Comparison of ENCODE assay signal across 19 mouse cellular contexts in the genomic region with DNA sequence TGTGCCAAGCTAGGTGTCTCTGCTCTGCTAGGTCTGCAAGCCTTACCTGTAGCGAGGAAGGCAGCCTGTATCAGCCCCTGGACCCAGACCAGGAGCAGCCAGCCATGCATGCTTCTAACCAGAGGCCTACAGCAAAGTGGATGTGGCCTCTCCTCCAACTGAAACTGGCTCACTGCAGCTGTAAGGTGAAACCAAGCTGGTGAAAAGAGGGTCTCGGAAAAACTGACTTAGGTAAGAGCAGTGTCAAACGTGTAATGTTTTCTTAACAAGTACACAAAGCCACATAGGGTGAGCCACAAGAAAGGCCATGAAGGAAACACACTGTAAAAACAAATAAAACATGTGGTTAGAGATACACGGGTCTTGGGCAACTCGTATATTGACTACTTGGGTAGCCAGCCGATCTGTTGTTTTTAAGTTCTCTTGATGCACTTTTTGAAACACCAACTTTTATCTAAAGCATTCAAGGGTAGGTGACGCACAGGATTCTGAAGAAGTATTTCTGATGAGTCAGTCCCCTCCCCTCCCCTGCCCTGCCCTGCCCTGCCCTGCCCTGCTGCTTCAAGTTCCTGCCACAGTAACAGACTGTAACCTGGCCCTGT. TPM values are rescaled to one million over a fixed set of nuclear protein-coding genes. Genes with fewer than 3 reads are reported as not detected.
A peak's percentile ranks its signal among the peaks of the same experiment; 100 is the strongest.
DNase-seq lines count a peak whose midpoint lies in the region; ATAC-seq and TF ChIP-seq lines count a peak whose summit lies in the region.
"Had no signal": no experiment of that assay in that cellular context is flagged by ENCODE, and none has a peak within 500 bp of the region (broad histone marks: within the 10 kb centered on the region; RNA-seq: fewer than 3 reads in every experiment).

Gene Tigit, minus strand, starts transcription at position 169 of the 602 bp plus-strand sequence.

- no peak within 1 kb of the TSS for H3K9ac ChIP-seq in heart, embryonic 11.5 days (ENCODE audit: low read depth, low read length)
- no peak within 1 kb of the TSS for H3K9ac ChIP-seq in midbrain, embryonic 14.5 days (replicated peaks; ENCODE audit: low read length)
- H3K9ac ChIP-seq: forebrain, embryonic 15.5 days; heart, embryonic 15.5 days; liver, postnatal 0 days had no signal

- H3ac ChIP-seq in C2C12 (ENCODE audit: control insufficient read depth, insufficient read length, low read depth), result peak within 1 kb of the TSS; percentile 61

- no peak within 1 kb of the TSS for H3K4me3 ChIP-seq in heart, embryonic 11.5 days (ENCODE audit: low read depth, low read length)
- no peak within 1 kb of the TSS for H3K4me3 ChIP-seq in C2C12 (ENCODE audit: insufficient read depth, poor library complexity, severe bottlenecking)
- H3K4me3 ChIP-seq in midbrain, embryonic 14.5 days (replicated peaks; ENCODE audit: low read depth, low read length), result no peak within 1 kb of the TSS
- H3K4me3 ChIP-seq: forebrain, embryonic 15.5 days; heart, embryonic 15.5 days; megakaryocyte, embryonic 14.5 days had no signal

- no peaks in the 10 kb centered on the region for H3K9me3 ChIP-seq in heart, embryonic 11.5 days (replicated peaks; ENCODE audit: control insufficient read depth, low read length)
- no peaks in the 10 kb centered on the region for H3K9me3 ChIP-seq in midbrain, embryonic 14.5 days (ENCODE audit: control insufficient read depth, low read length)
- H3K9me3 ChIP-seq: forebrain, embryonic 15.5 days; heart, embryonic 15.5 days; megakaryocyte, embryonic 14.5 days had no signal

- no peaks in the 10 kb centered on the region for H3K36me3 ChIP-seq in heart, embryonic 11.5 days (ENCODE audit: control insufficient read depth, insufficient read depth, low read length)
- peaks cover 4% of the 10 kb centered on the region for H3K36me3 ChIP-seq in C2C12 (ENCODE audit: control insufficient read depth, insufficient read depth)
- no peaks in the 10 kb centered on the region for H3K36me3 ChIP-seq in midbrain, embryonic 14.5 days (ENCODE audit: control insufficient read depth, insufficient read depth, low read length)
- H3K36me3 ChIP-seq: forebrain, embryonic 15.5 days; heart, embryonic 15.5 days had no signal

- H3K79me2 ChIP-seq in C2C12 (ENCODE audit: control insufficient read depth, insufficient read depth), result peaks cover 4% of the 10 kb centered on the region

- H3K27ac ChIP-seq in heart, embryonic 11.5 days (ENCODE audit: low read depth, low read length), result no peak within 1 kb of the TSS
- no peak within 1 kb of the TSS for H3K27ac ChIP-seq in midbrain, embryonic 14.5 days (replicated peaks; ENCODE audit: low read depth, low read length)
- H3K27ac ChIP-seq: forebrain, embryonic 15.5 days; heart, embryonic 15.5 days had no signal

- no peaks in the 10 kb centered on the region for H3K27me3 ChIP-seq in heart, embryonic 11.5 days (ENCODE audit: control insufficient read depth, insufficient read depth, low read length)
- no peaks in the 10 kb centered on the region for H3K27me3 ChIP-seq in C2C12 (ENCODE audit: control insufficient read depth, insufficient read depth, insufficient read length)
- H3K27me3 ChIP-seq in midbrain, embryonic 14.5 days (ENCODE audit: control insufficient read depth, insufficient read depth, low read length), result no peaks in the 10 kb centered on the region
- H3K27me3 ChIP-seq: forebrain, embryonic 15.5 days; heart, embryonic 15.5 days; megakaryocyte, embryonic 14.5 days had no signal

- no peak for TF ChIP-seq CTCF in C2C12 (IDR thresholded peaks at IDR 0.05; ENCODE audit: control insufficient read depth, insufficient read depth, insufficient read length)

- H3K79me3 ChIP-seq in C2C12 (ENCODE audit: low read depth), result no peaks in the 10 kb centered on the region

- 54% methylated on average over 7 of the region's 7 CpGs for WGBS in heart, embryonic 11.5 days (ENCODE audit: insufficient replicate concordance)
- 87% methylated on average over 7 of the region's 7 CpGs for WGBS in midbrain, embryonic 14.5 days

- no peak for DNase-seq in heart, postnatal 4 days
- DNase-seq in R1 (ENCODE audit: low read depth, low spot score), result peak; percentile 11
- DNase-seq in natural killer cell, adult 2 months (ENCODE audit: low spot score in 2 of 2), result peak; percentile 54 to 78
- no peak for DNase-seq in layer of hippocampus, adult 9-11 months
- DNase-seq in midbrain, embryonic 14.5 days, result no peak
- DNase-seq in Muller cell, postnatal 12 days (ENCODE audit: inconsistent ontology term), result no peak
- DNase-seq: cerebellum, postnatal 36 days; gastrocnemius, postnatal 14 days; liver, postnatal 0 days had no signal

- no peak within 1 kb of the TSS for H3K4me2 ChIP-seq in heart, embryonic 11.5 days
- no peak within 1 kb of the TSS for H3K4me2 ChIP-seq in midbrain, embryonic 14.5 days (ENCODE audit: low read length)
- H3K4me2 ChIP-seq: forebrain, embryonic 15.5 days; heart, embryonic 15.5 days had no signal

- no peaks in the 10 kb centered on the region for H3K4me1 ChIP-seq in heart, embryonic 11.5 days (ENCODE audit: control insufficient read depth, insufficient read depth, low read length)
- no peaks in the 10 kb centered on the region for H3K4me1 ChIP-seq in midbrain, embryonic 14.5 days (ENCODE audit: control insufficient read depth, insufficient read depth, low read length)
- H3K4me1 ChIP-seq: forebrain, embryonic 15.5 days; heart, embryonic 15.5 days; megakaryocyte, embryonic 14.5 days had no signal

- peak; percentile 59; the same call in 1 of the 2 replicates for ATAC-seq in heart, embryonic 11.5 days (replicated peaks; ENCODE audit: insufficient number of reproducible peaks, low FRiP score, low TSS enrichment)
- ATAC-seq in midbrain, embryonic 14.5 days (ENCODE audit: low FRiP score, low TSS enrichment), result no peak
- ATAC-seq: forebrain, embryonic 15.5 days; liver, postnatal 0 days had no signal

TF ChIP-seq in C2C12, 6 proteins besides CTCF, POLR2A, EP300 and RAD21:
- TF ChIP-seq USF1 (IDR thresholded peaks at IDR 0.05; ENCODE audit: low read depth) (no peak), FOSL1 (IDR thresholded peaks at IDR 0.05; ENCODE audit: insufficient read depth, low read length, poor library complexity, severe bottlenecking) (peak; percentile 14), MYOD1 (IDR thresholded peaks at IDR 0.05; ENCODE audit: control insufficient read depth, insufficient read length, low read depth) (no peak), MAX (IDR thresholded peaks at IDR 0.05) (peak; percentile 17), CEBPB (IDR thresholded peaks at IDR 0.05; ENCODE audit: low read depth) (peak; percentile 89), MYOG (IDR thresholded peaks at IDR 0.05; ENCODE audit: control insufficient read depth, extremely low read depth, insufficient read length) (no peak)
TF ChIP-seq in C2C12: peak in this region for 3.

RNA-seq across cellular contexts. Expression of gene Tigit, which starts in this region (rescaled TPM):
- not detected in 2 replicates for polyA plus RNA-seq in heart, embryonic 11.5 days (2014; fragmentation: Nextera tagmentation; extraction: Ambion mirVana)
- total RNA-seq in heart, postnatal 4 days (2021), result not detected
- polyA plus RNA-seq in C2C12 (2012; fragmentation: generic; extraction: Trizol), result 10.1 TPM
- polyA plus RNA-seq in midbrain, embryonic 14.5 days (2014; fragmentation: Nextera tagmentation; extraction: Ambion mirVana), result not detected in 2 replicates
- total RNA-seq: gastrocnemius, postnatal 14 days; layer of hippocampus, postnatal 14 days had no signal
- polyA plus RNA-seq: embryonic facial prominence, embryonic 14.5 days; forebrain, embryonic 15.5 days; heart, embryonic 15.5 days; kidney, embryonic 16.5 days; limb, embryonic 11.5 days; neural tube, embryonic 11.5 days had no signal

Comparison
In these comparisons a context has a peak if more than half of its experiments do, and no peak if none do; other contexts are left out.
1. RNA of gene Tigit (polyA plus RNA-seq): 10.1 TPM in C2C12 (single experiment); not detected in midbrain, embryonic 14.5 days and not detected in heart, embryonic 11.5 days; every median in the first group is over 10 times any median in the second.
2. Peak in ATAC-seq in heart, embryonic 11.5 days; RNA of the gene not detected or under 1 TPM.
3. DNase-seq: peak in R1 (single experiment) and natural killer cell, adult 2 months (2 of 2); none in heart, postnatal 4 days (single experiment), layer of hippocampus, adult 9-11 months (single experiment), midbrain, embryonic 14.5 days (single experiment) and Muller cell, postnatal 12 days (single experiment).